Mouse (Mus musculus) brain, embryonic 14.5 days (tissue): ENCODE results near the gene Mrtfb.

Source experiments
- CTCF ChIP-seq: fragments of 200-500 bp; IDR thresholded peaks from 2 replicates; pipeline ENCODE4 v1.5.1; 2012; ENCODE audit warnings: inconsistent platforms, mild to moderate bottlenecking, moderate library complexity, borderline replicate concordance; ENCODE audit not compliant: insufficient read depth, insufficient read length; ENCODE audit errors: extremely low read depth
- POLR2A ChIP-seq: fragments of 200-500 bp; IDR thresholded peaks from 2 replicates; pipeline ENCODE4 v1.6.1; 2012; ENCODE audit warnings: mild to moderate bottlenecking, inconsistent platforms, borderline replicate concordance; ENCODE audit not compliant: poor library complexity, insufficient read depth, insufficient read length, severe bottlenecking; ENCODE audit errors: extremely low read depth

DNA sequence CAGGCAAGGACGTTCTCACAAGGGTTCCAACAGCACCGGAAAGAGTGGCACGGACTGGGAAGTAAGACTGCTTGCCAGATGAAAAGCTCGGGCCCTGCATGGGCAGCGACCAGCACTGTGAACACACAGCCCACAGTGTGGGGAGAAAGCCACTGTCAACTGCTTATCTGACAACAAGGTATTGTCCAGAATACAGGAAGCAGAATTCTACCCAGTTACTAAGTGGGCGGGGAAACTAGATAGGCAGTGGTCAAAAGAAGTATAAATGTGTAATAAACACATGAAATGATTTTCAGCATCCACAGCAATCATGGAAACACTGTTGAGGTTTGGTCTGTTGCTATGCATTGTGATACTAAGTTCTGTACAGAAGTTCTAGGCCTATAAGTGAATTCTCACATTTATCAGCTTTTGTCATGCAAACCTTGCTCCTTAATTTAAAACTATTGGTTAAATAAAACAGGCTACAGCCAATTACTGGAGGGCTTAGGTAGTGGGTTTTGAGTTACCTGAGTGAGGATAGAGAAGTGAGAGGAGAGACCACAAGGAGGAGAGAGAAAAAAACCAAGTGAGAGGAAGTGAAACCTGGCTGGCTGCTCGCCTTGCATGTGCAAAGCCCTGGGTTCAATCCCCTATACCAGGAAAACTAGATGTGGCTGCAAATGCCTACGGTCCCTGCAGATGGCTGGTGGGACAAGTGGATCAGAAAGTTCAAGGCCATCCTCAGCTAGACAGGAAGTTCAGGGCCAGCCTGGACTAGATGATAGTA, 167.5 kb downstream of the Mrtfb start:
- TF ChIP-seq POLR2A (no peak), CTCF (no peak)
